Mouse (Mus musculus): ENCODE measurements around the gene Gins2. TPM values are rescaled to one million over a fixed set of nuclear protein-coding genes. Genes with fewer than 3 reads are reported as not detected.

Gene Gins2
- polyA plus RNA-seq, 1 experiment from 2014 or later = 51.0 TPM

- ATAC-seq (replicated peaks; ENCODE audit: extremely low read depth, insufficient read depth, low FRiP score) = peak; percentile 3; the same call in 1 of the 2 replicates
- Histone ChIP-seq H3K27ac (ENCODE audit: low read length) (peak overlapping the region; percentile 90), H3K9ac (ENCODE audit: low read length) (peak overlapping the region; percentile 76), H3K27me3 (ENCODE audit: control insufficient read depth, insufficient read depth, low read length) (no peaks in the 10 kb centered on the region), H3K4me1 (ENCODE audit: control insufficient read depth, insufficient read depth, low read length) (peaks cover 17% of the 10 kb centered on the region), H3K4me2 (ENCODE audit: low read depth, low read length) (peak overlapping the region; percentile 91), H3K36me3 (ENCODE audit: control insufficient read depth, insufficient read depth) (0 out of 2 replicates have a peak, but pooled peaks cover 2% of the 10 kb centered on the region), H3K9me3 (replicated peaks; ENCODE audit: control insufficient read depth, low read length) (0 out of 2 replicates have a peak, but pooled peaks cover 2% of the 10 kb centered on the region), H3K4me3 (ENCODE audit: low read length) (peak overlapping the region; percentile 61)
- 36% methylated on average over 2 of the region's 2 CpGs for WGBS
Measured at GRCm38 (mm10) chr8:120589921-120590320, 817 bp upstream of the Gins2 start.

- no peak for ATAC-seq (replicated peaks; ENCODE audit: extremely low read depth, insufficient read depth, low FRiP score)
- no peaks in the 10 kb centered on the region for H3K27me3 ChIP-seq (ENCODE audit: control insufficient read depth, insufficient read depth, low read length)
- H3K9ac ChIP-seq (ENCODE audit: low read length) = no peak overlapping the region
- H3K4me1 ChIP-seq (ENCODE audit: control insufficient read depth, insufficient read depth, low read length) = peaks cover 16% of the 10 kb centered on the region
- H3K27ac ChIP-seq (ENCODE audit: low read length) = no peak overlapping the region
- H3K4me3 ChIP-seq (ENCODE audit: low read length) = no peak overlapping the region
- peaks cover 16% of the 10 kb centered on the region; the same call in 1 of the 2 replicates for H3K36me3 ChIP-seq (ENCODE audit: control insufficient read depth, insufficient read depth)
- no peak overlapping the region for H3K4me2 ChIP-seq (ENCODE audit: low read depth, low read length)
- H3K9me3 ChIP-seq (replicated peaks; ENCODE audit: control insufficient read depth, low read length) = no peaks in the 10 kb centered on the region
- WGBS = 78% methylated on average over 10 of the region's 10 CpGs
Measured at GRCm38 (mm10) chr8:120585521-120585920, 3.6 kb downstream of the Gins2 start.

GRCm38 (mm10) chr8:120581811-120582210 is 7.3 kb downstream of the Gins2 start:
- peaks cover 50% of the 10 kb centered on the region for H3K36me3 ChIP-seq (ENCODE audit: control insufficient read depth, insufficient read depth)
- peaks cover 3% of the 10 kb centered on the region; the same call in 1 of the 2 replicates for H3K4me1 ChIP-seq (ENCODE audit: control insufficient read depth, insufficient read depth, low read length)
- 65% methylated on average over 8 of the region's 8 CpGs for WGBS
- H3K27ac ChIP-seq (ENCODE audit: low read length) = no peak overlapping the region
- H3K9ac ChIP-seq (ENCODE audit: low read length) = no peak overlapping the region
- no peak overlapping the region for H3K4me3 ChIP-seq (ENCODE audit: low read length)
- no peak overlapping the region for H3K4me2 ChIP-seq (ENCODE audit: low read depth, low read length)
- no peaks in the 10 kb centered on the region for H3K9me3 ChIP-seq (replicated peaks; ENCODE audit: control insufficient read depth, low read length)
- no peak for ATAC-seq (replicated peaks; ENCODE audit: extremely low read depth, insufficient read depth, low FRiP score)
- no peaks in the 10 kb centered on the region for H3K27me3 ChIP-seq (ENCODE audit: control insufficient read depth, insufficient read depth, low read length)

GRCm38 (mm10) chr8:120581329-120581728 is 7.8 kb downstream of the Gins2 start:
- H3K9me3 ChIP-seq (replicated peaks; ENCODE audit: control insufficient read depth, low read length) = no peaks in the 10 kb centered on the region
- no peak for ATAC-seq (replicated peaks; ENCODE audit: extremely low read depth, insufficient read depth, low FRiP score)
- H3K27me3 ChIP-seq (ENCODE audit: control insufficient read depth, insufficient read depth, low read length) = no peaks in the 10 kb centered on the region
- H3K4me2 ChIP-seq (ENCODE audit: low read depth, low read length) = no peak overlapping the region
- WGBS = 85% methylated on average over 12 of the region's 12 CpGs
- no peak overlapping the region for H3K9ac ChIP-seq (ENCODE audit: low read length)
- H3K4me1 ChIP-seq (ENCODE audit: control insufficient read depth, insufficient read depth, low read length) = peaks cover 3% of the 10 kb centered on the region; the same call in 1 of the 2 replicates
- no peak overlapping the region for H3K27ac ChIP-seq (ENCODE audit: low read length)
- peaks cover 54% of the 10 kb centered on the region for H3K36me3 ChIP-seq (ENCODE audit: control insufficient read depth, insufficient read depth)
- H3K4me3 ChIP-seq (ENCODE audit: low read length) = no peak overlapping the region

- Histone ChIP-seq H3K27ac (ENCODE audit: low read length) (no peak overlapping the region), H3K9me3 (replicated peaks; ENCODE audit: control insufficient read depth, low read length) (no peaks in the 10 kb centered on the region), H3K36me3 (ENCODE audit: control insufficient read depth, insufficient read depth) (peaks cover 60% of the 10 kb centered on the region), H3K27me3 (ENCODE audit: control insufficient read depth, insufficient read depth, low read length) (no peaks in the 10 kb centered on the region), H3K4me2 (ENCODE audit: low read depth, low read length) (no peak overlapping the region), H3K4me1 (ENCODE audit: control insufficient read depth, insufficient read depth, low read length) (peaks cover 4% of the 10 kb centered on the region; the same call in 1 of the 2 replicates), H3K9ac (ENCODE audit: low read length) (no peak overlapping the region), H3K4me3 (ENCODE audit: low read length) (no peak overlapping the region)
- ATAC-seq (replicated peaks; ENCODE audit: extremely low read depth, insufficient read depth, low FRiP score) = no peak
- 74% methylated on average over 8 of the region's 8 CpGs for WGBS
Measured at GRCm38 (mm10) chr8:120580336-120581000, 8.6 kb downstream of the Gins2 start.

- no peak for ATAC-seq (replicated peaks; ENCODE audit: extremely low read depth, insufficient read depth, low FRiP score)
- 92% methylated on average over 17 of the region's 17 CpGs for WGBS
- Histone ChIP-seq H3K4me2 (ENCODE audit: low read depth, low read length) (no peak overlapping the region), H3K36me3 (ENCODE audit: control insufficient read depth, insufficient read depth) (peaks cover 84% of the 10 kb centered on the region), H3K27ac (ENCODE audit: low read length) (no peak overlapping the region), H3K27me3 (ENCODE audit: control insufficient read depth, insufficient read depth, low read length) (no peaks in the 10 kb centered on the region), H3K9me3 (replicated peaks; ENCODE audit: control insufficient read depth, low read length) (no peaks in the 10 kb centered on the region), H3K4me3 (ENCODE audit: low read length) (no peak overlapping the region), H3K9ac (ENCODE audit: low read length) (no peak overlapping the region), H3K4me1 (ENCODE audit: control insufficient read depth, insufficient read depth, low read length) (peaks cover 3% of the 10 kb centered on the region)
Measured at GRCm38 (mm10) chr8:120577821-120578220, 11.3 kb downstream of the Gins2 start.

GRCm38 (mm10) chr8:120575801-120576200 is 13.3 kb downstream of the Gins2 start:
- Histone ChIP-seq H3K36me3 (ENCODE audit: control insufficient read depth, insufficient read depth) (peaks cover 87% of the 10 kb centered on the region), H3K27ac (ENCODE audit: low read length) (no peak overlapping the region), H3K4me1 (ENCODE audit: control insufficient read depth, insufficient read depth, low read length) (peaks cover 2% of the 10 kb centered on the region; the same call in 1 of the 2 replicates), H3K9ac (ENCODE audit: low read length) (no peak overlapping the region), H3K4me2 (ENCODE audit: low read depth, low read length) (no peak overlapping the region), H3K4me3 (ENCODE audit: low read length) (no peak overlapping the region), H3K27me3 (ENCODE audit: control insufficient read depth, insufficient read depth, low read length) (no peaks in the 10 kb centered on the region), H3K9me3 (replicated peaks; ENCODE audit: control insufficient read depth, low read length) (no peaks in the 10 kb centered on the region)
- no peak for ATAC-seq (replicated peaks; ENCODE audit: extremely low read depth, insufficient read depth, low FRiP score)
- 63% methylated on average over 9 of the region's 9 CpGs for WGBS

- Histone ChIP-seq H3K36me3 (ENCODE audit: control insufficient read depth, insufficient read depth) (peaks cover 86% of the 10 kb centered on the region), H3K4me2 (ENCODE audit: low read depth, low read length) (no peak overlapping the region), H3K4me1 (ENCODE audit: control insufficient read depth, insufficient read depth, low read length) (peaks cover 6% of the 10 kb centered on the region), H3K27ac (ENCODE audit: low read length) (no peak overlapping the region), H3K27me3 (ENCODE audit: control insufficient read depth, insufficient read depth, low read length) (no peaks in the 10 kb centered on the region), H3K9ac (ENCODE audit: low read length) (no peak overlapping the region), H3K9me3 (replicated peaks; ENCODE audit: control insufficient read depth, low read length) (no peaks in the 10 kb centered on the region), H3K4me3 (ENCODE audit: low read length) (no peak overlapping the region)
- ATAC-seq (replicated peaks; ENCODE audit: extremely low read depth, insufficient read depth, low FRiP score) = no peak
- 52% methylated on average over 19 of the region's 19 CpGs for WGBS
Measured at GRCm38 (mm10) chr8:120574941-120575340, 14.2 kb downstream of the Gins2 start.

- Histone ChIP-seq H3K4me2 (ENCODE audit: low read depth, low read length) (no peak overlapping the region), H3K27ac (ENCODE audit: low read length) (no peak overlapping the region), H3K27me3 (ENCODE audit: control insufficient read depth, insufficient read depth, low read length) (no peaks in the 10 kb centered on the region), H3K4me1 (ENCODE audit: control insufficient read depth, insufficient read depth, low read length) (peaks cover 6% of the 10 kb centered on the region), H3K9ac (ENCODE audit: low read length) (no peak overlapping the region), H3K9me3 (replicated peaks; ENCODE audit: control insufficient read depth, low read length) (no peaks in the 10 kb centered on the region), H3K4me3 (ENCODE audit: low read length) (no peak overlapping the region), H3K36me3 (ENCODE audit: control insufficient read depth, insufficient read depth) (peaks cover 84% of the 10 kb centered on the region)
- ATAC-seq (replicated peaks; ENCODE audit: extremely low read depth, insufficient read depth, low FRiP score) = no peak
- 74% methylated on average over 11 of the region's 11 CpGs for WGBS
Measured at GRCm38 (mm10) chr8:120573866-120574265, 15.2 kb downstream of the Gins2 start.
